Mouse (Mus musculus): ENCODE results near the gene Bad. TPM values are rescaled to one million over a fixed set of nuclear protein-coding genes. Genes with fewer than 3 reads are reported as not detected.

Gene Bad
- 0.90 TPM for polyA plus RNA-seq (2014; fragmentation: Illumina TruSeq; extraction: RNeasy Lipid Tissue Mini Kit (QIAGEN cat#74804); ENCODE audit: low read depth, low replicate concordance)

GRCm38 (mm10) chr19:6941372-6942248 lies at the start of gene Bad:
Gene Bad (plus strand): TSS chr19:6941861.

GRCm38 (mm10) chr19:6909507-6910289 lies 32.0 kb upstream of the Bad start, which contains the start of the genes Trmt112 and Prdx5:
Gene Trmt112 (plus strand): TSS chr19:6909698.
Gene Prdx5 (minus strand): TSS chr19:6910106.

GRCm38 (mm10) chr19:6921647-6922567 lies 19.8 kb upstream of the Bad start, which contains the start of gene Esrra:
Gene Esrra (minus strand): TSS chr19:6921813.

GRCm38 (mm10) chr19:6925307-6925573 lies 16.4 kb upstream of the Bad start, which contains the start of gene Catsperz:
Gene Catsperz (minus strand): TSS chr19:6925380.

GRCm38 (mm10) chr19:6934195-6934977 lies 7.3 kb upstream of the Bad start, which contains the start of gene Kcnk4:
Gene Kcnk4 (minus strand): TSS chr19:6934515.

GRCm38 (mm10) chr19:6942249-6942691 lies 609 bp downstream of the Bad start, which contains the start of gene Gpr137:
Gene Gpr137 (minus strand): TSS chr19:6942480.

GRCm38 (mm10) chr19:6974211-6975205 lies 32.8 kb downstream of the Bad start, which contains the start of gene Ppp1r14b:
Gene Ppp1r14b (plus strand): TSS chr19:6974968.

GRCm38 (mm10) chr19:6975537-6976521 lies 34.2 kb downstream of the Bad start, which contains the start of gene Plcb3:
Gene Plcb3 (minus strand): TSS chr19:6976470.

GRCm38 (mm10) chr19:6980381-6981093 lies 38.9 kb downstream of the Bad start, which contains the start of gene Fkbp2:
Gene Fkbp2 (minus strand): TSS chr19:6980501.

GRCm38 (mm10) chr19:6987061-6987903 lies 45.6 kb downstream of the Bad start, which contains the start of gene Vegfb:
Gene Vegfb (minus strand): TSS chr19:6987651.

GRCm38 (mm10) chr19:6992011-6992858 lies 50.6 kb downstream of the Bad start, which contains the start of gene Dnajc4:
Gene Dnajc4 (minus strand): TSS chr19:6992572.

GRCm38 (mm10) chr19:6996006-6996405 lies 54.3 kb downstream of the Bad start, which contains the start of the genes Nudt22 and Trpt1:
Gene Nudt22 (minus strand): TSS chr19:6996117.
Gene Trpt1 (plus strand): TSS chr19:6996131.

